Mouse (Mus musculus): ENCODE measurements around the gene Bbs5. TPM values are rescaled to one million over a fixed set of nuclear protein-coding genes. Genes with fewer than 3 reads are reported as not detected.
A peak's percentile ranks its signal among the peaks of the same experiment; 100 is the strongest.
"Not testable (repeated sequence)": the region's sequence is repeated elsewhere in the genome, so short reads cannot be mapped to it uniquely, and the experiment has no call there.

The Bbs5 gene
- polyA plus RNA-seq, 1 experiment from 2014 or later: 22.7 TPM

- Histone ChIP-seq H3K4me3 (replicated peaks; ENCODE audit: low read length) (no peak overlapping the region), H3K4me2 (ENCODE audit: low read length) (no peak overlapping the region), H3K27me3 (replicated peaks; ENCODE audit: control insufficient read depth, insufficient read depth, low read length) (0 out of 2 replicates have a peak, but pooled peaks cover 3% of the 10 kb centered on the region), H3K4me1 (replicated peaks; ENCODE audit: control insufficient read depth, insufficient read depth, low read length) (no peaks in the 10 kb centered on the region), H3K9me3 (ENCODE audit: control insufficient read depth, low read length) (no peaks in the 10 kb centered on the region), H3K9ac (replicated peaks; ENCODE audit: low read depth, low read length) (no peak overlapping the region), H3K27ac (ENCODE audit: low read length) (no peak overlapping the region), H3K36me3 (ENCODE audit: control insufficient read depth, insufficient read depth) (no peaks in the 10 kb centered on the region)
- ATAC-seq: no peak
- 93% methylated on average over 6 of the region's 6 CpGs for WGBS
These were observed 17.1 kb upstream of the Bbs5 start for GRCm38 (mm10) chr2:69629914-69630313.

- 0 out of 2 replicates have a peak, but pooled peaks cover 3% of the 10 kb centered on the region for H3K27me3 ChIP-seq (replicated peaks; ENCODE audit: control insufficient read depth, insufficient read depth, low read length)
- ATAC-seq: no peak
- WGBS: 93% methylated on average over 5 of the region's 5 CpGs
These were observed 16.2 kb upstream of the Bbs5 start for GRCm38 (mm10) chr2:69630792-69631191.

GRCm38 (mm10) chr2:69631449-69631848, 15.5 kb upstream of the Bbs5 start:
- WGBS: 93% methylated on average over 2 of the region's 2 CpGs

More at GRCm38 (mm10) chr2:69630792-69631191, 16.2 kb upstream of the Bbs5 start:
- Histone ChIP-seq H3K27ac (ENCODE audit: low read length) (no peak overlapping the region), H3K4me3 (replicated peaks; ENCODE audit: low read length) (no peak overlapping the region), H3K9ac (replicated peaks; ENCODE audit: low read depth, low read length) (no peak overlapping the region), H3K4me2 (ENCODE audit: low read length) (no peak overlapping the region), H3K9me3 (ENCODE audit: control insufficient read depth, low read length) (no peaks in the 10 kb centered on the region), H3K4me1 (replicated peaks; ENCODE audit: control insufficient read depth, insufficient read depth, low read length) (no peaks in the 10 kb centered on the region), H3K36me3 (ENCODE audit: control insufficient read depth, insufficient read depth) (no peaks in the 10 kb centered on the region)

GRCm38 (mm10) chr2:69635064-69635701, 11.8 kb upstream of the Bbs5 start:
- Histone ChIP-seq H3K9me3 (ENCODE audit: control insufficient read depth, low read length) (no peaks in the 10 kb centered on the region), H3K27ac (ENCODE audit: low read length) (no peak overlapping the region), H3K36me3 (ENCODE audit: control insufficient read depth, insufficient read depth) (no peaks in the 10 kb centered on the region), H3K4me1 (replicated peaks; ENCODE audit: control insufficient read depth, insufficient read depth, low read length) (no peaks in the 10 kb centered on the region), H3K9ac (replicated peaks; ENCODE audit: low read depth, low read length) (no peak overlapping the region), H3K27me3 (replicated peaks; ENCODE audit: control insufficient read depth, insufficient read depth, low read length) (0 out of 2 replicates have a peak, but pooled peaks cover 3% of the 10 kb centered on the region), H3K4me2 (ENCODE audit: low read length) (peak overlapping the region; percentile 32; the same call in 1 of the 2 replicates), H3K4me3 (replicated peaks; ENCODE audit: low read length) (peak overlapping the region; percentile 28)
- peak; percentile 61 for ATAC-seq
- WGBS: 9% methylated on average over 11 of the region's 11 CpGs

More at GRCm38 (mm10) chr2:69631449-69631848, 15.5 kb upstream of the Bbs5 start:
- no peaks in the 10 kb centered on the region for H3K9me3 ChIP-seq (ENCODE audit: control insufficient read depth, low read length)
- no peaks in the 10 kb centered on the region for H3K4me1 ChIP-seq (replicated peaks; ENCODE audit: control insufficient read depth, insufficient read depth, low read length)
- no peak overlapping the region for H3K4me3 ChIP-seq (replicated peaks; ENCODE audit: low read length)
- H3K36me3 ChIP-seq (ENCODE audit: control insufficient read depth, insufficient read depth): no peaks in the 10 kb centered on the region
- H3K9ac ChIP-seq (replicated peaks; ENCODE audit: low read depth, low read length): no peak overlapping the region
- 0 out of 2 replicates have a peak, but pooled peaks cover 3% of the 10 kb centered on the region for H3K27me3 ChIP-seq (replicated peaks; ENCODE audit: control insufficient read depth, insufficient read depth, low read length)
- no peak overlapping the region for H3K4me2 ChIP-seq (ENCODE audit: low read length)
- no peak overlapping the region for H3K27ac ChIP-seq (ENCODE audit: low read length)
- ATAC-seq: no peak

- WGBS: 63% methylated on average over 6 of the region's 6 CpGs
- Histone ChIP-seq H3K9me3 (ENCODE audit: control insufficient read depth, low read length) (no peaks in the 10 kb centered on the region), H3K4me3 (replicated peaks; ENCODE audit: low read length) (no peak overlapping the region), H3K27ac (ENCODE audit: low read length) (no peak overlapping the region), H3K27me3 (replicated peaks; ENCODE audit: control insufficient read depth, insufficient read depth, low read length) (0 out of 2 replicates have a peak, but pooled peaks cover 3% of the 10 kb centered on the region), H3K9ac (replicated peaks; ENCODE audit: low read depth, low read length) (no peak overlapping the region), H3K36me3 (ENCODE audit: control insufficient read depth, insufficient read depth) (no peaks in the 10 kb centered on the region), H3K4me2 (ENCODE audit: low read length) (no peak overlapping the region), H3K4me1 (replicated peaks; ENCODE audit: control insufficient read depth, insufficient read depth, low read length) (no peaks in the 10 kb centered on the region)
- no peak for ATAC-seq
These were observed 11.2 kb upstream of the Bbs5 start for GRCm38 (mm10) chr2:69635807-69636206.

GRCm38 (mm10) chr2:69637989-69638388, 9.0 kb upstream of the Bbs5 start:
- H3K4me1 ChIP-seq (replicated peaks; ENCODE audit: control insufficient read depth, insufficient read depth, low read length); H3K36me3 ChIP-seq (ENCODE audit: control insufficient read depth, insufficient read depth); H3K4me3 ChIP-seq (replicated peaks; ENCODE audit: low read length); H3K9me3 ChIP-seq (ENCODE audit: control insufficient read depth, low read length); H3K4me2 ChIP-seq (ENCODE audit: low read length); H3K27me3 ChIP-seq (replicated peaks; ENCODE audit: control insufficient read depth, insufficient read depth, low read length); ATAC-seq; H3K9ac ChIP-seq (replicated peaks; ENCODE audit: low read depth, low read length); H3K27ac ChIP-seq (ENCODE audit: low read length): not testable (repeated sequence)
- 80% methylated on average over 7 of the region's 7 CpGs for WGBS

GRCm38 (mm10) chr2:69640100-69640499, 6.9 kb upstream of the Bbs5 start:
- H3K36me3 ChIP-seq (ENCODE audit: control insufficient read depth, insufficient read depth): no peaks in the 10 kb centered on the region
- no peak overlapping the region for H3K4me2 ChIP-seq (ENCODE audit: low read length)
- H3K27ac ChIP-seq (ENCODE audit: low read length): no peak overlapping the region
- no peak overlapping the region for H3K4me3 ChIP-seq (replicated peaks; ENCODE audit: low read length)
- no peak overlapping the region for H3K9ac ChIP-seq (replicated peaks; ENCODE audit: low read depth, low read length)
- H3K4me1 ChIP-seq (replicated peaks; ENCODE audit: control insufficient read depth, insufficient read depth, low read length): no peaks in the 10 kb centered on the region
- ATAC-seq: peak; percentile 61; the same call in 1 of the 2 replicates
- no peaks in the 10 kb centered on the region for H3K27me3 ChIP-seq (replicated peaks; ENCODE audit: control insufficient read depth, insufficient read depth, low read length)
- no peaks in the 10 kb centered on the region for H3K9me3 ChIP-seq (ENCODE audit: control insufficient read depth, low read length)
- 54% methylated on average over 10 of the region's 10 CpGs for WGBS

- Histone ChIP-seq H3K27me3 (replicated peaks; ENCODE audit: control insufficient read depth, insufficient read depth, low read length) (no peaks in the 10 kb centered on the region), H3K4me1 (replicated peaks; ENCODE audit: control insufficient read depth, insufficient read depth, low read length) (peaks cover 10% of the 10 kb centered on the region; the same call in 1 of the 2 replicates), H3K27ac (ENCODE audit: low read length) (no peak overlapping the region), H3K4me3 (replicated peaks; ENCODE audit: low read length) (no peak overlapping the region), H3K9me3 (ENCODE audit: control insufficient read depth, low read length) (no peaks in the 10 kb centered on the region), H3K9ac (replicated peaks; ENCODE audit: low read depth, low read length) (no peak overlapping the region), H3K4me2 (ENCODE audit: low read length) (no peak overlapping the region), H3K36me3 (ENCODE audit: control insufficient read depth, insufficient read depth) (no peaks in the 10 kb centered on the region)
- no peak for ATAC-seq
- WGBS: 94% methylated on average over 11 of the region's 11 CpGs
These were observed 1.9 kb upstream of the Bbs5 start for GRCm38 (mm10) chr2:69644968-69645617.

GRCm38 (mm10) chr2:69649716-69650115, 2.7 kb downstream of the Bbs5 start:
- H3K4me2 ChIP-seq (ENCODE audit: low read length): no peak overlapping the region
- H3K9me3 ChIP-seq (ENCODE audit: control insufficient read depth, low read length): no peaks in the 10 kb centered on the region
- H3K9ac ChIP-seq (replicated peaks; ENCODE audit: low read depth, low read length): no peak overlapping the region
- ATAC-seq: no peak
- WGBS: 79% methylated on average over 5 of the region's 5 CpGs
- peaks cover 10% of the 10 kb centered on the region; the same call in 1 of the 2 replicates for H3K4me1 ChIP-seq (replicated peaks; ENCODE audit: control insufficient read depth, insufficient read depth, low read length)
- H3K4me3 ChIP-seq (replicated peaks; ENCODE audit: low read length): no peak overlapping the region
- no peaks in the 10 kb centered on the region for H3K36me3 ChIP-seq (ENCODE audit: control insufficient read depth, insufficient read depth)
- H3K27ac ChIP-seq (ENCODE audit: low read length): no peak overlapping the region
- H3K27me3 ChIP-seq (replicated peaks; ENCODE audit: control insufficient read depth, insufficient read depth, low read length): no peaks in the 10 kb centered on the region

All from forebrain, embryonic 16.5 days (tissue).